Mouse (Mus musculus) olfactory bulb, adult 2 months (tissue): ENCODE measurements around the gene Pak1. TPM values are rescaled to one million over a fixed set of nuclear protein-coding genes. Genes with fewer than 3 reads are reported as not detected.

ENCODE experiments used
- H3K27ac ChIP-seq: fragments of 200-500 bp; 2 replicates; pipeline ENCODE4 v1.5.1; 2012; ENCODE audit warnings: low read depth, low read length; ENCODE audit not compliant: insufficient read depth
- H3K4me1 ChIP-seq: fragments of 200-500 bp; 2 replicates; pipeline ENCODE4 v1.6.1; 2012; ENCODE audit warnings: low read length; ENCODE audit not compliant: control insufficient read depth, insufficient read depth
- H3K4me3 ChIP-seq: fragments of 200-500 bp; 2 replicates; pipeline ENCODE4 v1.5.1; 2012; ENCODE audit warnings: mild to moderate bottlenecking, low read depth, low read length, moderate library complexity; ENCODE audit not compliant: insufficient read depth
- CTCF ChIP-seq: fragments of 200-500 bp; IDR thresholded peaks from 2 replicates; pipeline ENCODE4 v1.5.1; 2012; ENCODE audit warnings: low read depth, mild to moderate bottlenecking, low read length, moderate library complexity; ENCODE audit not compliant: insufficient read depth
- POLR2A ChIP-seq: fragments of 200-500 bp; IDR thresholded peaks from 2 replicates; pipeline ENCODE4 v1.6.1; 2012; ENCODE audit warnings: mild to moderate bottlenecking, low read depth, low read length, moderate library complexity; ENCODE audit not compliant: insufficient read depth
- WGBS: fragments of 180-500 bp; shearing (Covaris S2); methylation state at CpG from one replicate; pipeline ENCODE4 v1.1.7; 2018; 5-methylcytosine and 5-hydroxymethylcytosine counted together
- polyA plus RNA-seq: library from polyadenylated mRNA; stranded (reverse); fragments of >200 nt; gene quantifications from 2 replicates; pipeline ENCODE4 v1.2.4, GENCODE M21; 2012; ENCODE audit warnings: low replicate concordance; ENCODE audit not compliant: missing spikeins, insufficient read depth, insufficient read length

Gene Pak1
- polyA plus RNA-seq, 1 experiment, result 99.5 TPM

GRCm38 (mm10) chr7:97867866-97868265 is 79.5 kb downstream of the Pak1 start:
- Histone ChIP-seq H3K4me3 (no peak overlapping the region), H3K4me1 (no peaks in the 10 kb centered on the region), H3K27ac (no peak overlapping the region)
- WGBS, result 79% methylated on average over 5 of the region's 5 CpGs
- TF ChIP-seq POLR2A, result no peak
- no peak for TF ChIP-seq CTCF

GRCm38 (mm10) chr7:97868766-97869165 is 80.4 kb downstream of the Pak1 start:
- Histone ChIP-seq H3K27ac (no peak overlapping the region), H3K4me1 (no peaks in the 10 kb centered on the region), H3K4me3 (no peak overlapping the region)
- 83% methylated on average over 1 of the region's 1 CpGs for WGBS
- TF ChIP-seq POLR2A (no peak), CTCF (no peak)

- no peak overlapping the region for H3K4me3 ChIP-seq
- no peak overlapping the region for H3K27ac ChIP-seq
- H3K4me1 ChIP-seq, result no peaks in the 10 kb centered on the region
- no peak for TF ChIP-seq POLR2A
- TF ChIP-seq CTCF, result no peak
- WGBS, result 48% methylated on average over 4 of the region's 4 CpGs
Measured at GRCm38 (mm10) chr7:97872396-97872795, 84.1 kb downstream of the Pak1 start.

- H3K27ac ChIP-seq, result no peak overlapping the region
- no peak for TF ChIP-seq CTCF
- TF ChIP-seq POLR2A, result no peak
Measured at GRCm38 (mm10) chr7:97873317-97873716, 85.0 kb downstream of the Pak1 start.

GRCm38 (mm10) chr7:97877846-97878538 is 89.7 kb downstream of the Pak1 start:
- Histone ChIP-seq H3K27ac (no peak overlapping the region), H3K4me1 (no peaks in the 10 kb centered on the region), H3K4me3 (no peak overlapping the region)
- TF ChIP-seq CTCF (no peak), POLR2A (no peak)
- WGBS, result 79% methylated on average over 7 of the region's 7 CpGs

More at GRCm38 (mm10) chr7:97873317-97873716, 85.0 kb downstream of the Pak1 start:
- no peak overlapping the region for H3K4me3 ChIP-seq
- no peaks in the 10 kb centered on the region for H3K4me1 ChIP-seq

- WGBS, result 62% methylated on average over 3 of the region's 3 CpGs
- TF ChIP-seq POLR2A (no peak), CTCF (no peak)
- no peak overlapping the region for H3K4me3 ChIP-seq
- H3K27ac ChIP-seq, result no peak overlapping the region
- no peaks in the 10 kb centered on the region for H3K4me1 ChIP-seq
Measured at GRCm38 (mm10) chr7:97911646-97912045, 123.3 kb downstream of the Pak1 start.

- WGBS, result 71% methylated on average over 2 of the region's 2 CpGs
- TF ChIP-seq CTCF (no peak), POLR2A (no peak)
- Histone ChIP-seq H3K4me3 (no peak overlapping the region), H3K27ac (no peak overlapping the region), H3K4me1 (no peaks in the 10 kb centered on the region)
Measured at GRCm38 (mm10) chr7:97914833-97915516, 126.6 kb downstream of the Pak1 start.

- Histone ChIP-seq H3K4me3 (no peak within 1 kb of the TSS), H3K4me1 (no peaks in the 10 kb centered on the region), H3K27ac (no peak within 1 kb of the TSS)
- 83% methylated on average over 12 of the region's 12 CpGs for WGBS
- no peak for TF ChIP-seq CTCF
- no peak for TF ChIP-seq POLR2A
Measured at GRCm38 (mm10) chr7:97919742-97920141, 131.4 kb downstream of the Pak1 start, which contains the start of gene Gdpd4. TSS of gene Gdpd4 (plus strand) at chr7:97919955.

- no peak overlapping the region for H3K4me3 ChIP-seq
- H3K27ac ChIP-seq, result no peak overlapping the region
- TF ChIP-seq CTCF (no peak), POLR2A (no peak)
- 65% methylated on average over 1 of the region's 1 CpGs for WGBS
- no peaks in the 10 kb centered on the region for H3K4me1 ChIP-seq
Measured at GRCm38 (mm10) chr7:97925819-97926218, 137.5 kb downstream of the Pak1 start.

GRCm38 (mm10) chr7:97926978-97927377 is 138.6 kb downstream of the Pak1 start:
- H3K4me3 ChIP-seq, result no peak overlapping the region
- H3K27ac ChIP-seq, result no peak overlapping the region
- H3K4me1 ChIP-seq, result no peaks in the 10 kb centered on the region
- TF ChIP-seq CTCF (no peak), POLR2A (no peak)
- 55% methylated on average over 5 of the region's 5 CpGs for WGBS
